Mouse (Mus musculus): ENCODE results near the gene Tgfb1.

- TF ChIP-seq CTCF (IDR thresholded peaks at IDR 0.05) (no peak), EP300 (IDR thresholded peaks at IDR 0.05) (no peak)
Measured at GRCm38 (mm10) chr7:25677013-25677412, 9.8 kb upstream of the Tgfb1 start.

Measured in lung, postnatal 0 days (tissue).